Mouse (Mus musculus) G1E (cell line): ENCODE data around the gene Stab2. TPM values are rescaled to one million over a fixed set of nuclear protein-coding genes. Genes with fewer than 3 reads are reported as not detected.

ENCODE experiments used
- ATAC-seq: 2 replicates; pipeline ENCODE4 v1.8.0; 2016; ENCODE audit warnings: mild to moderate bottlenecking; ENCODE audit not compliant: insufficient number of reproducible peaks, poor library complexity, low FRiP score, severe bottlenecking; ENCODE audit errors: extremely low read depth
- DNase-seq: peaks from one replicate; pipeline ENCODE4 v3.0.0; 2012; ENCODE audit warnings: low spot score
- H3K27me3 ChIP-seq: 2 replicates; pipeline ENCODE4 v1.6.1; 2012; ENCODE audit warnings: mild to moderate bottlenecking, low read length, inconsistent platforms; ENCODE audit not compliant: insufficient read depth
- H3K36me3 ChIP-seq: replicated peaks from 2 replicates; pipeline ENCODE3; 2012; ENCODE audit warnings: mild to moderate bottlenecking, inconsistent platforms
- H3K4me1 ChIP-seq: 2 replicates; pipeline ENCODE4 v1.6.1; 2012; ENCODE audit warnings: low read depth, low read length, inconsistent platforms, mixed read lengths; ENCODE audit not compliant: insufficient read depth
- H3K4me3 ChIP-seq: 2 replicates; pipeline ENCODE4 v1.5.1; 2012; ENCODE audit warnings: low read depth, mild to moderate bottlenecking, inconsistent platforms, low read length, moderate library complexity, mixed read lengths
- H3K9me3 ChIP-seq: replicated peaks from 2 replicates; pipeline ENCODE4 v1.6.1; 2012; ENCODE audit warnings: inconsistent platforms
- CTCF ChIP-seq: IDR thresholded peaks from 2 replicates; pipeline ENCODE4 v1.5.1; 2012; ENCODE audit warnings: low read depth, low read length, inconsistent platforms, mixed read lengths
- GATA1 ChIP-seq: IDR thresholded peaks from 2 replicates; pipeline ENCODE4 v1.6.1; 2012; ENCODE audit warnings: borderline replicate concordance, low read length, inconsistent platforms, mixed read lengths
- GATA2 ChIP-seq: IDR thresholded peaks from 2 replicates; pipeline ENCODE4 v1.6.1; 2012; ENCODE audit warnings: low read depth, low read length, inconsistent platforms, borderline replicate concordance
- POLR2AphosphoS5 ChIP-seq: IDR thresholded peaks from 2 replicates; pipeline ENCODE4 v1.6.1; 2012; ENCODE audit warnings: low read depth, low read length, inconsistent platforms; ENCODE audit not compliant: insufficient replicate concordance
- TAL1 ChIP-seq: conservative IDR thresholded peaks from 2 replicates; pipeline ENCODE4 v1.6.1; 2012; ENCODE audit warnings: low read depth, low read length, inconsistent platforms, mixed read lengths
- polyA plus RNA-seq: library from polyadenylated mRNA; stranded (reverse); fragments of >175 nt; gene quantifications from 2 replicates; pipeline ENCODE4 v1.2.3, GENCODE M21; 2012
- total RNA-seq, 2 experiments: library from RNA; stranded (forward) in 1 of 2; stranded (reverse) in 1 of 2; fragments of 200-1000 nt in 1 of 2; fragments of >200 nt in 1 of 2; fragmentation: Nextera tagmentation in 1 of 2; gene quantifications; 2 replicates each; pipeline ENCODE4 v1.2.3; 2014 to 2017

The Stab2 gene
- total and polyA plus RNA-seq, 3 experiments = under 0.01 to 29.7 TPM; not detected in 1

DNA sequence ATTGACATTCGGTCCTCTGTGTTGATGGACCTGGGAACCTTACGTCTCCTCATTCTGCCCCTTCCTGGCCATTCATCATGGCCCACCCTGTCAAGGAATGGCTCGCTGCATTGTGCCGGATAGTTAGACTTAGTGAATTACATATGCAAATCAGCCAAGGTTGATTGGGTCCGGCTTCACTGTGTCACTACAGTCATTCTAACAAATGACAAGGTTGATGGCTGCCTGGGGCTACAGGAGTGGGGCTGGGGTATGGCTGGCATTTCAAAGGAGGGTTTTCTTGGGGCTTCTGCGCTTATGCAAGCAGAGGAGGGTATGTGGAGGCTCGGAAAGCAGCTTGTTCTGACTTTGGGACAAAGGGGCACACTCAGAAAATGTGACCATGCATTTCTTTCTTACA lies 33.4 kb upstream of the Stab2 start:
- Histone ChIP-seq H3K4me3 (no peak overlapping the region), H3K27me3 (no peaks in the 10 kb centered on the region), H3K9me3 (peaks cover 47% of the 10 kb centered on the region), H3K36me3 (no peaks in the 10 kb centered on the region), H3K4me1 (no peaks in the 10 kb centered on the region)
- no peak for DNase-seq
- ATAC-seq = no peak
- TF ChIP-seq GATA2 = no peak
- no peak for TF ChIP-seq POLR2AphosphoS5
- no peak for TF ChIP-seq TAL1
- no peak for TF ChIP-seq CTCF
- no peak for TF ChIP-seq GATA1

DNA sequence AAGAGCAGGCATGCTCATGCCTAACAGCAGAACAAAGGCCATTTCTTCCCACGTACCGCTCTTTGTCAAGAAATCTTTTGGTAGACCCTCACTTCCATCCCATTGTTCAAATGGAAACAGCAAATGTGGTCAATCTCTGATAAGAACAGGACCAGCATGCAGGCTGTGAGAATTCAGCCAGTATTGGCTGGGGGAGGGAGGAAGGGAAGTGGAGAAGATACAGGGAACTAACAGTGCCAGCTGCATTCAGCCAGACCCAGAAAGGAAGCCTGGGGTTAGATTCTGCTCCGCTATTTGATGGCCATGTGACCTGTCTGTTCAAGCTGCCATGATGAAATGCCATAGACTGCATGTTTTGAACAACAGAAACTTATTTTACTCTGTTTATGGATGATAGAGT lies 32.0 kb upstream of the Stab2 start:
- no peak for DNase-seq
- Histone ChIP-seq H3K9me3 (peaks cover 51% of the 10 kb centered on the region), H3K4me1 (no peaks in the 10 kb centered on the region), H3K36me3 (no peaks in the 10 kb centered on the region), H3K4me3 (no peak overlapping the region), H3K27me3 (no peaks in the 10 kb centered on the region)
- no peak for TF ChIP-seq POLR2AphosphoS5
- TF ChIP-seq GATA2 = no peak
- TF ChIP-seq CTCF = no peak
- TF ChIP-seq GATA1 = no peak
- no peak for TF ChIP-seq TAL1
- ATAC-seq = no peak

DNA sequence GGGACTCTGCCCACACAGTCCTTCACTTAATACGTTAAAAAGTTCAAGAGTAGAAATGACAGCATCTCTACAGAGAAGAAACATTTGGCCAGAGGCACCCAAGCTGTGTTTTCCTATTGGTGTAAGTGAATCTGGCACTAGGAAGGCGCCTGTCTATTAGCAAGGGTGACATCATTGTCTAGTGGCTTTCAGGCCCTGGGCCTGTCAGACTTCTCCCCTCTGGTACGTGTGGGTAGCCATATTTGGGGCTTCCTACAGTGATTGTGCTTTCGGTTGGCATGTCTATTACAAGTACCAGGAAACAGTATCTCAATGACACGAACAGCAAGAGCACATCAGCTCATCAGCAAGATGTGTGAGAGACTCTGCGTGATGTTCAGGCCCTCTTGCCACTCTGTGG lies 31.5 kb upstream of the Stab2 start:
- Histone ChIP-seq H3K9me3 (peaks cover 51% of the 10 kb centered on the region), H3K4me1 (no peaks in the 10 kb centered on the region), H3K4me3 (no peak overlapping the region), H3K27me3 (no peaks in the 10 kb centered on the region), H3K36me3 (no peaks in the 10 kb centered on the region)
- TF ChIP-seq GATA2 = no peak
- no peak for TF ChIP-seq TAL1
- no peak for TF ChIP-seq POLR2AphosphoS5
- no peak for TF ChIP-seq CTCF
- TF ChIP-seq GATA1 = no peak
- no peak for DNase-seq
- ATAC-seq = no peak

DNA sequence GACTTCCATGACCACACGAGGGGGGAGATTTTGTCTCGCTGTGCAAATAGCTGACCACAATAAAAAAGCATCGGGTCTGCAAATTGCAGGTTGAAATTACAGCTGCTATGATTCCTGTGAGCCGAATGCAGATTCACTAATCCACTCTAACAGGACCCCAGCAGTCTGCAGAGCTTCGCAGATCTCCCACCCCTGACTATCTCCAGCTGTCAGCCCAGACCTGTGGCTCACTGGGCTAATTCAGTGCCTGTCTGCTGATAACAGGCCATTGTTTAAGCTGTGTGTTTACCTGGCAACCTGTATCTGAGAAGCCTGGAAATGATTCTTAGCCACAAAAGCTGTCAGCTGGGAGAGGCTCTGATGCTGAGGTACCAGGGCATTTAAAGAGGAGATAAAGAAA lies 29.2 kb upstream of the Stab2 start:
- ATAC-seq (no peak), DNase-seq (no peak)
- Histone ChIP-seq H3K4me3 (no peak overlapping the region), H3K4me1 (no peaks in the 10 kb centered on the region), H3K27me3 (no peaks in the 10 kb centered on the region), H3K36me3 (no peaks in the 10 kb centered on the region), H3K9me3 (peaks cover 47% of the 10 kb centered on the region)
- TF ChIP-seq GATA2 (no peak), GATA1 (no peak), TAL1 (no peak), CTCF (no peak)

DNA sequence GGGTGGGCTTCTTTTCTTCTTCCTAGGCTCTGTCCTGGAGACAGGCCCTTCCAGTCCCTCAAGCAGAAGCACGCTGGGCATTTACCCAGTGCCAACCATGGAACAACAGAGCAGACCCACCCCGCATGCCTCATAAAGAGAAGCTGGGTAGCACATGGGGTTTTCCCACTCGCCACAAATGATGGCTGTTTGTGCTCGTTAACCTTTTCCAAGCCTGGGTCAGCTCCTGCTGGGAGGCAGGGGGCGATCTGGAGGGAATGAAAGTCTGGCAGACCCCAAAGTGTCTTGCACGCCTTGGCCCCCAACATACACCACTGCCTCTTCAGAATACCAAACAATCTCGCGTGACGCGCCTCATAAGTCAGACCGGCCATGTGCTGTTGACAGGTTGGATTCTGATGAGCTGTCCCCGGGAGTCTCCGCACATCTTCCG lies 28.5 kb upstream of the Stab2 start:
- H3K9me3 ChIP-seq = peaks cover 48% of the 10 kb centered on the region
- no peak overlapping the region for H3K4me3 ChIP-seq
- ATAC-seq (no peak), DNase-seq (no peak)
- H3K36me3 ChIP-seq = no peaks in the 10 kb centered on the region
- TF ChIP-seq TAL1 (no peak), CTCF (no peak), GATA2 (no peak), GATA1 (no peak)
- no peaks in the 10 kb centered on the region for H3K27me3 ChIP-seq
- H3K4me1 ChIP-seq = no peaks in the 10 kb centered on the region

DNA sequence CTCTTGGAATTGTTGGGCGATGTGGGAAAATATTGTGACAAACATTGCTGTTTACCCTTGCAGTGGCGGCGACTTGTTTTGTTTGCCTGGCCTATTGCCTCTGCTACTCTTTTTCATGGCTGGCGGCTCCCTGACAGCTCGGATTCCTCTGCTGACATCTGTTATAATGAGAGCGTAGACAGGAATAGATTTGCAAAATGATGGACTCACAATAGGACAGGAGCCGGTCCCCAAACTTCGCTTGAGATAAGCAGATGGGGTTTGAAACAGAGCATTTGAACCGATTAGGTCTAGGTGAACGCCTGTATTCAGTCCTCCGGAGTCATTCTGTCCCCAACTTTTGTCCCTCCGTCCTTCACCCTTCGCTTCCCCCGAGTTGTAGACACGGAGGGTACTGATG lies 28.0 kb upstream of the Stab2 start:
- TF ChIP-seq TAL1 (no peak), GATA1 (no peak), GATA2 (no peak), CTCF (no peak), POLR2AphosphoS5 (no peak)

DNA sequence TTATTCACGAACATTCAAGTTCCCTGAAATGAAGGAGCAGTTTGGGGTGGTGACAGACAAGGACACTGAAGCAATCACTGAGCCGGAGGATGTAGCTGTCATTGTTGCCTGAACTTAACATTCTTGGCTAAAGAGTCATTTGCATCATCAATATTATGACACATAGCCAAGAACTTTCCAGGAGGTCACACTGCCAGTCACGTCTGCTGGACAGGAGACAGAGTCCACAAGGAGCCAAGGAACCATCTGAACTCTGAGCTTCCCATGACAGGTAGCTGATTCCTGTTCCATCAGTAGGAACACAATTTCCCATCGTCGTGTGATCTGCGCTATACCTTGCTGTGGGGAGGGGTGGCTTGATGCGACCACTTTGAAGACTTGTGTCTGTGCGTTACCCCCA lies 24.9 kb upstream of the Stab2 start:
- no peak for TF ChIP-seq CTCF
- TF ChIP-seq TAL1 = no peak
- TF ChIP-seq GATA2 = no peak
- no peak for TF ChIP-seq GATA1
- no peak for TF ChIP-seq POLR2AphosphoS5
- DNase-seq (no peak), ATAC-seq (no peak)
- H3K4me3 ChIP-seq = no peak overlapping the region
- peaks cover 41% of the 10 kb centered on the region for H3K9me3 ChIP-seq
- no peaks in the 10 kb centered on the region for H3K4me1 ChIP-seq
- H3K27me3 ChIP-seq = no peaks in the 10 kb centered on the region
- no peaks in the 10 kb centered on the region for H3K36me3 ChIP-seq

More for the DNA sequence above, 28.0 kb upstream of the Stab2 start:
- ATAC-seq = no peak
- DNase-seq = no peak
- Histone ChIP-seq H3K27me3 (no peaks in the 10 kb centered on the region), H3K36me3 (no peaks in the 10 kb centered on the region), H3K9me3 (peaks cover 47% of the 10 kb centered on the region), H3K4me1 (no peaks in the 10 kb centered on the region), H3K4me3 (no peak overlapping the region)
